Mouse (Mus musculus): ENCODE results near the gene Tfr2. TPM values are rescaled to one million over a fixed set of nuclear protein-coding genes. Genes with fewer than 3 reads are reported as not detected.

The Tfr2 gene
- polyA plus RNA-seq, 1 experiment from 2014 or later: 4.2 TPM

GRCm38 (mm10) chr5:137568223-137568798 lies 1.3 kb upstream of the Tfr2 start:
- no peak overlapping the region for H3K4me2 ChIP-seq
- no peaks in the 10 kb centered on the region for H3K9me3 ChIP-seq (replicated peaks)
- H3K27ac ChIP-seq (replicated peaks): no peak overlapping the region
- H3K9ac ChIP-seq (replicated peaks): no peak overlapping the region
- peaks cover 19% of the 10 kb centered on the region for H3K36me3 ChIP-seq
- 83% methylated on average over 8 of the region's 8 CpGs for WGBS
- no peak for ATAC-seq (ENCODE audit: low FRiP score)
- H3K4me3 ChIP-seq (replicated peaks): no peak overlapping the region
- H3K4me1 ChIP-seq: no peaks in the 10 kb centered on the region
- 0 out of 2 replicates have a peak, but pooled peaks cover 3% of the 10 kb centered on the region for H3K27me3 ChIP-seq (replicated peaks)

DNA sequence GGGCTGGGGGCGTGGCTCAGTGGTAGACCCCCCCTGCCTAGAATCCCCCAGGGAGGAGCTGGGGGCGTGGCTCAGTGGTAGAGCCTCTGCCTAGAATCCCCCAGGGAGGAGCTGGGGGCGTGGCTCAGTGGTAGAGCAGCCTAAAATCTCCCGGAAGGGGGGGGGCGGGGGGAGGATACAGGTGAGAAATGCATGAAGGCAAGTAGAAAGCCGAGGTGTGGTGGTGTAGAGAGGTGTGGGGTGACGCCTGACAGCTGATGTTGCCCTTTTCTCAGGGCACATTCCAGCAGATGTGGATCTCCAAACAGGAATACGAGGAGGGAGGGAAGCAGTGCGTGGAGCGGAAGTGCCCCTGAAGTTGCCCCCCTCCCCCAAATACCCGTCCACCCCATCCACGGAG lies 609 bp upstream of the Tfr2 start:
- Histone ChIP-seq H3K9ac (replicated peaks) (no peak overlapping the region), H3K4me3 (replicated peaks) (no peak overlapping the region), H3K27ac (replicated peaks) (no peak overlapping the region), H3K4me1 (0 out of 2 replicates have a peak, but pooled peaks cover under 1% of the 10 kb centered on the region), H3K36me3 (peaks cover 18% of the 10 kb centered on the region), H3K4me2 (no peak overlapping the region), H3K27me3 (replicated peaks) (0 out of 2 replicates have a peak, but pooled peaks cover 3% of the 10 kb centered on the region), H3K9me3 (replicated peaks) (no peaks in the 10 kb centered on the region)
- no peak for ATAC-seq (ENCODE audit: low FRiP score)
- 78% methylated on average over 12 of the region's 12 CpGs for WGBS

- Histone ChIP-seq H3K4me1 (peaks cover 8% of the 10 kb centered on the region; the same call in 1 of the 2 replicates), H3K9ac (replicated peaks) (no peak overlapping the region), H3K27me3 (replicated peaks) (0 out of 2 replicates have a peak, but pooled peaks cover 3% of the 10 kb centered on the region), H3K27ac (replicated peaks) (no peak overlapping the region), H3K4me2 (no peak overlapping the region), H3K9me3 (replicated peaks) (no peaks in the 10 kb centered on the region), H3K36me3 (peaks cover 11% of the 10 kb centered on the region), H3K4me3 (replicated peaks) (no peak overlapping the region)
- ATAC-seq (ENCODE audit: low FRiP score): no peak
- 54% methylated on average over 7 of the region's 7 CpGs for WGBS
Observed at GRCm38 (mm10) chr5:137570181-137570580, 541 bp downstream of the Tfr2 start.

DNA sequence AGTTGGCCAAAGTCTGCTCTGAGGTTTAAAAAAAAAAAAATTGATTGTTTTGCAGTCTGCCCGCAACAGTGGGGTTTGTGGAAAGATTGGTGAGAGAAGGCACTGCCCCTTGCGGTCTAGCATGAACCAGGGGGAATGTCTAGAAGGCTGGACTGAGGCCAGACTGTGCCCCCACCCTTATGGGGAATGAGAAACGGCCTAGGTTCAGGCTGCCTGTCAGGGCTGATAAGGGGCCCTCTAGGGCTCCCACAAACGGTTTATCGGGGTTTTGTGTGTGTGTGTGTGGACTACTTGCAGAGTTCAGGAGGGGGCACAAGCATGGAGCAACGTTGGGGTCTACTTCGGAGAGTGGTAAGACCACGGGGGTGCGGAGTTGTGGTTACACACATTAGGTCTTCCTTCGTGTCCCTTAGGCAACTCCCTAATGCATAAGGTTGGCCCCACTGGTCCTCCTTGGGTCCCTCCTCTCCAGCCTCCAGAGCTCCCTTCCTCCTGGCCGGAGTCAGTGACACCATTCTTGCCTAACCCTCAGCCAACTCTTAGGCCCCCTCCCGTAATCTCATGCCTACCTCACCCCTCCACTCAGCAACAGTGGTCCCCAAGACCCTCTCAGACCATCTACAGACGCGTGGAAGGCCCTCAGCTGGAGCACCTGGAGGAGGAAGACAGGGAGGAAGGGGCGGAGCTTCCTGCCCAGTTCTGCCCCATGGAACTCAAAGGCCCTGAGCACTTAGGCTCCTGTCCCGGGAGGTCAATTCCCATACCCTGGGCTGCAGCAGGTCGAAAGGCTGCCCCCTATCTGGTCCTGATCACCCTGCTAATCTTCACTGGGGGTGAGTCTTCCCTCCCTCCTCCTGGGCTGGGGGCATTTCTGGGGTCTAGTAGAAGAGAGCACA lies 1.3 kb downstream of the Tfr2 start:
- Histone ChIP-seq H3K4me1 (peaks cover 8% of the 10 kb centered on the region; the same call in 1 of the 2 replicates), H3K9me3 (replicated peaks) (no peaks in the 10 kb centered on the region), H3K27ac (replicated peaks) (no peak overlapping the region), H3K27me3 (replicated peaks) (0 out of 2 replicates have a peak, but pooled peaks cover 3% of the 10 kb centered on the region), H3K4me2 (no peak overlapping the region), H3K36me3 (peaks cover 7% of the 10 kb centered on the region), H3K9ac (replicated peaks) (no peak overlapping the region), H3K4me3 (replicated peaks) (no peak overlapping the region)
- 83% methylated on average over 17 of the region's 17 CpGs for WGBS
- no peak for ATAC-seq (ENCODE audit: low FRiP score)

- H3K9ac ChIP-seq (replicated peaks): peak overlapping the region; percentile 23; the same call in 1 of the 2 replicates
- H3K9me3 ChIP-seq (replicated peaks): no peaks in the 10 kb centered on the region
- H3K27me3 ChIP-seq (replicated peaks): no peaks in the 10 kb centered on the region
- no peak for ATAC-seq (ENCODE audit: low FRiP score)
- H3K4me3 ChIP-seq (replicated peaks): peak overlapping the region; percentile 28
- H3K4me2 ChIP-seq: peak overlapping the region; percentile 60
- peaks cover 8% of the 10 kb centered on the region; the same call in 1 of the 2 replicates for H3K4me1 ChIP-seq
- WGBS: 10% methylated on average over 27 of the region's 27 CpGs
- H3K36me3 ChIP-seq: no peaks in the 10 kb centered on the region
- H3K27ac ChIP-seq (replicated peaks): 0 out of 2 replicates have a peak overlapping the region, but pooled peaks have one; percentile 18
Observed at GRCm38 (mm10) chr5:137574470-137574901, 4.8 kb downstream of the Tfr2 start.

GRCm38 (mm10) chr5:137580246-137580645 lies 10.6 kb downstream of the Tfr2 start:
- no peak overlapping the region for H3K27ac ChIP-seq (replicated peaks)
- 89% methylated on average over 6 of the region's 6 CpGs for WGBS

DNA sequence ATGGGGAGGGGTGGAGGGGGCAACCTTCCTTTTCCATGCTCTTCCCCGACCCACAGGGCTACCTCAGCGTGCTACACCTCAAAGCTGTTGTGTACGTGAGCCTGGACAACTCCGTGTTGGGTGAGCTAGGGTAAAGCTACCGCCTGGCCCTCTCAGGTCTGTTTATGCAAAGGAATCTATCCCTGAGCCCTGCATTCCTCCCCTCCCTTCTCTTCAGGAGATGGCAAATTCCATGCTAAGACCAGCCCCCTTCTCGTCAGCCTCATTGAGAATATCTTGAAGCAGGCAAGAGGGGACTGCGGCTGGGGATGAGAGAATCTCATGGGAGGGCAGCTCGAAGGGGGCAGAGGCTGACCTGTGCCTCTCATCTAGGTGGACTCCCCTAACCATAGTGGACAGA lies 13.1 kb downstream of the Tfr2 start:
- H3K4me2 ChIP-seq: peak overlapping the region; percentile 63
- ATAC-seq (ENCODE audit: low FRiP score): no peak
- H3K9me3 ChIP-seq (replicated peaks): no peaks in the 10 kb centered on the region
- H3K4me3 ChIP-seq (replicated peaks): peak overlapping the region; percentile 42; the same call in 1 of the 2 replicates
- WGBS: 48% methylated on average over 8 of the region's 8 CpGs
- H3K36me3 ChIP-seq: no peaks in the 10 kb centered on the region
- H3K9ac ChIP-seq (replicated peaks): peak overlapping the region; percentile 48; the same call in 1 of the 2 replicates
- peaks cover 17% of the 10 kb centered on the region for H3K4me1 ChIP-seq
- H3K27me3 ChIP-seq (replicated peaks): no peaks in the 10 kb centered on the region
- H3K27ac ChIP-seq (replicated peaks): peak overlapping the region; percentile 82

More at GRCm38 (mm10) chr5:137580246-137580645, 10.6 kb downstream of the Tfr2 start:
- H3K36me3 ChIP-seq: no peaks in the 10 kb centered on the region
- peaks cover 17% of the 10 kb centered on the region for H3K4me1 ChIP-seq
- H3K4me2 ChIP-seq: no peak overlapping the region
- no peaks in the 10 kb centered on the region for H3K27me3 ChIP-seq (replicated peaks)
- no peaks in the 10 kb centered on the region for H3K9me3 ChIP-seq (replicated peaks)
- no peak overlapping the region for H3K4me3 ChIP-seq (replicated peaks)
- no peak overlapping the region for H3K9ac ChIP-seq (replicated peaks)
- no peak for ATAC-seq (ENCODE audit: low FRiP score)

DNA sequence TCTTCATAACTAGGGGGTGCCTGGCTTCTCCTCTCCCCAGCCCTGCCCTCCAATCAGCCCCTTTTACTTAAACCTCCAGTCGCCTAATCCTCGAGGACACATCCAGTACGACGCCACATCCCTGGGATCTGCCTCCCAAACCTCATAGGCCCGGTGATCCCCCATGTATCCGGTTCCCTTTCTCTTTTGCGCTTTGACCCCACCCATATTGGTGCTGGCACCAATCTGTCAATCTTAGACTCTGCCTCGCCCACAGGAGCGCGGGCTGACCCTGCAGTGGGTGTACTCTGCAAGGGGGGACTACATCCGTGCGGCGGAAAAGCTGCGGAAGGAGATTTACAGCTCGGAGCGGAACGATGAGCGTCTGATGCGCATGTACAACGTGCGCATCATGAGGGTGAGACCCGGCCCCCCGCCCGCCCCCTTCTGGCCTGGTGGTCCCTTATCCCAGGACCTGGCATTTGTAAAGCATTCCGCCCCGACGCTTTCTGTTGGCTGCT lies 14.1 kb downstream of the Tfr2 start:
- peaks cover 17% of the 10 kb centered on the region for H3K4me1 ChIP-seq
- H3K27ac ChIP-seq (replicated peaks): peak overlapping the region; percentile 82
- peak overlapping the region; percentile 48 for H3K9ac ChIP-seq (replicated peaks)
- H3K9me3 ChIP-seq (replicated peaks): no peaks in the 10 kb centered on the region
- H3K4me3 ChIP-seq (replicated peaks): peak overlapping the region; percentile 42
- peak; percentile 89 for ATAC-seq (ENCODE audit: low FRiP score)
- H3K4me2 ChIP-seq: peak overlapping the region; percentile 63
- no peaks in the 10 kb centered on the region for H3K36me3 ChIP-seq
- no peaks in the 10 kb centered on the region for H3K27me3 ChIP-seq (replicated peaks)
- 14% methylated on average over 27 of the region's 27 CpGs for WGBS

GRCm38 (mm10) chr5:137584976-137585375 lies 15.3 kb downstream of the Tfr2 start:
- WGBS: 35% methylated on average over 8 of the region's 8 CpGs
- no peak overlapping the region for H3K4me3 ChIP-seq (replicated peaks)

DNA sequence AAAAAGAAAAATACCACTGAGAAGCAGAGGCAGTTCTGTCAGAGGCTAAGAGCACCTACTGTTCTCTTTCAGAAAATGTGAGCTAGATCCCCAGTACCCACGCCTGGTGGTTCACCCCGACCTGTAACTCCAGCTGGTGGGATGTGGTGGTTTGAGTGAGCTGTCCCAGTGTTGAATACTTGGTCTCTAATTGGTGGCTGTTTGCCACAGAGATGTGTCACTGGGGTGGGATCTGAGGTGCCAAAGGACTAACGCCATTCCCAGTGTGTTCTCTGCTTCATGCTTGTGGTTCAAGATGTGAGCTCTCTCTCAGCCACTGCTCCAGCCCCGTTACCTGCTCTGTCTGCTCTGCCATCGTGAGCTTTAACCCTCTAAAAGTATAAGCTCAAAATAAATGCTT lies 20.9 kb downstream of the Tfr2 start:
- ATAC-seq (ENCODE audit: low FRiP score): no peak
- WGBS: 86% methylated on average over 5 of the region's 5 CpGs
- Histone ChIP-seq H3K4me2 (no peak overlapping the region), H3K9me3 (replicated peaks) (no peaks in the 10 kb centered on the region), H3K27ac (replicated peaks) (no peak overlapping the region), H3K27me3 (replicated peaks) (no peaks in the 10 kb centered on the region), H3K4me3 (replicated peaks) (no peak overlapping the region), H3K36me3 (0 out of 2 replicates have a peak, but pooled peaks cover under 1% of the 10 kb centered on the region), H3K9ac (replicated peaks) (no peak overlapping the region), H3K4me1 (no peaks in the 10 kb centered on the region)

More at GRCm38 (mm10) chr5:137584976-137585375, 15.3 kb downstream of the Tfr2 start:
- H3K4me1 ChIP-seq: peaks cover 17% of the 10 kb centered on the region
- H3K9ac ChIP-seq (replicated peaks): no peak overlapping the region
- no peaks in the 10 kb centered on the region for H3K36me3 ChIP-seq
- no peaks in the 10 kb centered on the region for H3K27me3 ChIP-seq (replicated peaks)
- no peak overlapping the region for H3K27ac ChIP-seq (replicated peaks)
- ATAC-seq (ENCODE audit: low FRiP score): no peak
- H3K9me3 ChIP-seq (replicated peaks): no peaks in the 10 kb centered on the region
- H3K4me2 ChIP-seq: no peak overlapping the region

DNA sequence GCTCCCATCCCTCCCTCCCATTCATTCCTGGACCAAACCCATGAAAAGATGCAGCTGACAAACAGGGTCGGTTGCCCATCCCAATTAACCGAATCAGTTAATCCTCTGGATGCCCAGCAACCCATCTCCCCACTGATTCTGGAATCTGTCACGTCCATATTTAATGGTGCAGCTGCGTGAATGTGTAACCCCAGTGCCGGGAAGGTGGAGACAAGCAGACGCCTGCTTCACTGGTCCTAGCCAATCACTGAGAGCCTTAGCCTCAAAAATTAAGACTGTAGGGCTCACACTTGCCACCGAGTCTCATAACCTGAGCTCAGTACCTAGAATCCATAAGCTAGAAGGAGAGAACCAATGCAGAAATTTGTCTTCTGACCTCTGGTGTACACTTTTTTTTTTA lies 26.3 kb downstream of the Tfr2 start:
- H3K4me3 ChIP-seq (replicated peaks): no peak overlapping the region
- H3K27me3 ChIP-seq (replicated peaks): no peaks in the 10 kb centered on the region
- no peak for ATAC-seq (ENCODE audit: low FRiP score)
- H3K36me3 ChIP-seq: peaks cover 12% of the 10 kb centered on the region
- H3K9me3 ChIP-seq (replicated peaks): no peaks in the 10 kb centered on the region
- H3K9ac ChIP-seq (replicated peaks): no peak overlapping the region
- no peak overlapping the region for H3K27ac ChIP-seq (replicated peaks)
- H3K4me2 ChIP-seq: no peak overlapping the region
- H3K4me1 ChIP-seq: peaks cover 18% of the 10 kb centered on the region
- WGBS: 73% methylated on average over 7 of the region's 7 CpGs
